Mouse (Mus musculus) lung, embryonic 16.5 days (tissue): ENCODE data around the gene Pan2. TPM values are rescaled to one million over a fixed set of nuclear protein-coding genes. Genes with fewer than 3 reads are reported as not detected.
"Not testable (repeated sequence)": the region's sequence is repeated elsewhere in the genome, so short reads cannot be mapped to it uniquely, and the experiment has no call there.

Experiments used
- ATAC-seq: fragments of 200-750 bp; cut with Nextera tagmentation; 2 replicates; pipeline ENCODE4 v1.8.0; 2017; ENCODE audit warnings: low read depth, mild to moderate bottlenecking, moderate library complexity
- H3K27ac ChIP-seq: fragments of 300-500 bp; sonication (generic); 2 replicates; pipeline ENCODE4 v1.5.1; 2014; ENCODE audit warnings: mild to moderate bottlenecking, control low read depth, low read length
- H3K27me3 ChIP-seq: fragments of 300-500 bp; sonication (generic); 2 replicates; pipeline ENCODE4 v1.6.1; 2014; ENCODE audit warnings: low read depth, low read length, mixed read lengths; ENCODE audit not compliant: control insufficient read depth, insufficient read depth
- H3K36me3 ChIP-seq: fragments of 300-500 bp; sonication (generic); 2 replicates; pipeline ENCODE4 v1.6.1; 2014; ENCODE audit warnings: low read length; ENCODE audit not compliant: control insufficient read depth, insufficient read depth
- H3K4me1 ChIP-seq: fragments of 300-500 bp; sonication (generic); replicated peaks from 2 replicates; pipeline ENCODE4 v1.6.1; 2014; ENCODE audit warnings: low read length, mixed read lengths; ENCODE audit not compliant: control insufficient read depth, insufficient read depth
- H3K4me2 ChIP-seq: fragments of 300-500 bp; sonication (generic); 2 replicates; pipeline ENCODE4 v1.6.1; 2014; ENCODE audit warnings: low read depth, low read length, control low read depth
- H3K4me3 ChIP-seq: fragments of 300-500 bp; sonication (generic); 2 replicates; pipeline ENCODE4 v1.5.1; 2014; ENCODE audit warnings: mild to moderate bottlenecking, low read length, control low read depth
- H3K9ac ChIP-seq: fragments of 300-500 bp; sonication (generic); 2 replicates; pipeline ENCODE4 v1.6.1; 2014; ENCODE audit warnings: low read length, control low read depth
- H3K9me3 ChIP-seq: fragments of 300-500 bp; sonication (generic); 2 replicates; pipeline ENCODE4 v1.6.1; 2016; ENCODE audit warnings: low read length; ENCODE audit not compliant: control insufficient read depth
- WGBS: fragments of 180-500 bp; shearing (Covaris S2); extraction: QIAGEN DNeasy Blood & Tissue Kit; methylation state at CpG from one replicate; pipeline ENCODE4 v1.1.7; 2014; 5-methylcytosine and 5-hydroxymethylcytosine counted together
- polyA plus RNA-seq: library from polyadenylated mRNA; unstranded; fragments of >200 nt; fragmentation: Nextera tagmentation; extraction: Ambion mirVana; gene quantifications from 2 replicates; pipeline ENCODE4 v1.2.1, GENCODE M21; 2015

Pan2 gene
- polyA plus RNA-seq, 1 experiment from 2014 or later, result 39.8 TPM

DNA sequence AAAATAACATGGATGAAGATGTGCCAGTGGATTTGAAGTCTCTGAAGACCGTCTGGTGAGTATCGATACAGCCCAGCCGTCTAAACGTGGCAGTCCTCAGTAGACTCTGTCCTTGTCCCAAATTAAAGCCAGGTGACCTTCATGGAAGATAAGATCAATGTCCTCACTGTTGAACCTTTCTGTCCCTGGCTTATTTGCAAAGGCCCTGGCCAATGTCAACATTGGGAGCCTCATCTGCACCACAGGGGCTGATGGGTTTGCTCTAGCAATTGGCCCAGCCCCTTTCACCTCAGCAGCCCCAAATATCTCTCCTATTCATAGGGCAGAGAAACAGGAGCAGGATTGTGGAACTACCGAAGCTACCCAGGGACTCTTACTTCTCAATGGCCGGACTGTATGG is 34.8 kb upstream of the Pan2 start, which contains the start of gene Apof:
Gene Apof, plus strand, starts transcription at position 301 of the 400 bp plus-strand sequence.
- ATAC-seq, result no peak
- Histone ChIP-seq H3K4me1 (0 out of 2 replicates have a peak, but pooled peaks cover 5% of the 10 kb centered on the region), H3K27ac (no peak within 1 kb of the TSS), H3K9me3 (no peaks in the 10 kb centered on the region), H3K36me3 (no peaks in the 10 kb centered on the region), H3K4me3 (no peak within 1 kb of the TSS), H3K9ac (no peak within 1 kb of the TSS), H3K4me2 (no peak within 1 kb of the TSS), H3K27me3 (no peaks in the 10 kb centered on the region)
- WGBS, result 57% methylated on average over 6 of the region's 6 CpGs

- 89% methylated on average over 16 of the region's 16 CpGs for WGBS
- H3K4me1 ChIP-seq, result 0 out of 2 replicates have a peak, but pooled peaks cover 5% of the 10 kb centered on the region
Measured at GRCm38 (mm10) chr10:128269206-128269910, 33.8 kb upstream of the Pan2 start.

DNA sequence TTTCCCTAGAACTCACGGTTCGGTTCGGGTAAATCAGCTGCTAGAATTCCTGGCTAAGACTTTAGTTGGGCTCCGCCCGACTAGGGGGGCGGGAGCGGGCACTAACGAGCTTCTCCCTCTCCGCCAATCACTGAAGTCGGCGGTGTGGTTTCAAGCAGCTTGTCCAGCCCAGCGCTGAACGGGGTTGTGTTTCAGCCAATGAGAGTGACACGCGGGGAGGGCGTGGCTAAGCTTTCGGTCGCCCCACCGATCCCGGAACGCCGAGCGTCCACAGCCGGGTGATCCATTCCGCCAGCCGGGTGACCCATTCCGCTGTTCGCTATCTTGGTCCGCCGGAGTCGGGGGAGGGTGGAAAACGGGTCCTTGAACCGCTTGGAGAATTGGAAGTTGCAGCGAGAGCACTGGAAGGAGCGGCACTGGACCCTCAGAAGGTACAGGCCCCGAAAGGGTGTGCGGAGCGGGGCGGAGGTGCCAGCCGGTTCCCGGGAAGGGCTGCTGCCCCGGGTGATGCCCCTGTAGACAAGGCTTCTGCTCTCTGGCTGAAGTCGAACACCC is 32.8 kb upstream of the Pan2 start, which contains the start of gene Stat2:
Gene Stat2, plus strand, starts transcription at position 273 of the 555 bp plus-strand sequence.
- Histone ChIP-seq H3K36me3 (no peaks in the 10 kb centered on the region), H3K9ac (peak within 1 kb of the TSS; percentile 75), H3K27ac (peak within 1 kb of the TSS; percentile 63), H3K4me3 (peak within 1 kb of the TSS; percentile 69), H3K4me2 (peak within 1 kb of the TSS; percentile 73), H3K4me1 (0 out of 2 replicates have a peak, but pooled peaks cover 5% of the 10 kb centered on the region), H3K9me3 (no peaks in the 10 kb centered on the region), H3K27me3 (no peaks in the 10 kb centered on the region)
- peak; percentile 100 for ATAC-seq
- WGBS, result under 1% methylated on average over 43 of the region's 43 CpGs

More at GRCm38 (mm10) chr10:128269206-128269910, 33.8 kb upstream of the Pan2 start:
- Histone ChIP-seq H3K27me3 (no peaks in the 10 kb centered on the region), H3K4me2 (peak overlapping the region; percentile 73), H3K4me3 (no peak overlapping the region), H3K27ac (no peak overlapping the region), H3K36me3 (no peaks in the 10 kb centered on the region), H3K9ac (peak overlapping the region; percentile 75; the same call in 1 of the 2 replicates), H3K9me3 (no peaks in the 10 kb centered on the region)
- ATAC-seq, result no peak

DNA sequence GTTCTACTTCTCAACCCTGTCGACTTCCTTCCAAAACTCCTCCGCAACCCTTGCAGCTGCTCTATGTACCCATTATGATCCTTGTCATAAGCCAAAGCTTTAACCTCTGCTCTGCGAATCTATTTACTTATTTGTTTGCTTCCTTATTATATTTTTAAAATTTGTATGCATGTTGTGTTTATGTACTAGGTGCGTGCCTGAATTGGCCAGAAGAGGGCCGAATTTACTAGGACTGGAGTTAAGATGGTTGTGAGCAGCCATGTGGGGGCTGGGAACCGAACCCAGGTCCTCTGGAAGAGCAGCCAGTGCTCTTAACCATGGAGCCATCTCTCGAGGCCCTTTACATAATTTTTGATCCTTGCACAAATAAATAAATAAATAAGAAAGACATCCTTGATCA is 32.3 kb upstream of the Pan2 start:
- Histone ChIP-seq H3K4me2 (peak overlapping the region; percentile 63), H3K27me3 (no peaks in the 10 kb centered on the region), H3K4me1 (0 out of 2 replicates have a peak, but pooled peaks cover 5% of the 10 kb centered on the region), H3K27ac (peak overlapping the region; percentile 63; the same call in 1 of the 2 replicates), H3K36me3 (no peaks in the 10 kb centered on the region), H3K4me3 (peak overlapping the region; percentile 69), H3K9ac (peak overlapping the region; percentile 74), H3K9me3 (no peaks in the 10 kb centered on the region)
- ATAC-seq, result no peak
- 34% methylated on average over 7 of the region's 7 CpGs for WGBS

DNA sequence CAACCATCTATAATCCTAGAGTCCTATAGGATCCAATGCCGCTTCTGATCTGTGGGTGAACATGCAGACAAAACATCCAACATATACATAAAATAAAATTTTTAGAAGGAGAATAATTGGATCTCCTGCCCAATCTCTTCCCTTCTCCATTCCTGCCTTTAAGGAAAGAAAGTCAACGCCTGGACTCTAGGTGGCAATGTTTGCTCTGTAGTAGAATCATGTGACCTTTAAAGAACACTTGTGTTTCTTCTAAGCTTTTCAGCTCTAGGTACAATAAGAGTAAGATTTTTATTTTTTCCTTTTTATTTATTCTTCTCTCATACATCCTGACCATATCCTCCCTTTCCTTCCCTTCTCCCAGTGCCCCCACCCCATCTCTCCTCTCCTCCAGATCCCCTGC is 31.3 kb upstream of the Pan2 start:
- 0 out of 2 replicates have a peak, but pooled peaks cover 5% of the 10 kb centered on the region for H3K4me1 ChIP-seq
- ATAC-seq, result no peak
- no peaks in the 10 kb centered on the region for H3K36me3 ChIP-seq
- H3K27ac ChIP-seq, result no peak overlapping the region
- no peak overlapping the region for H3K9ac ChIP-seq
- H3K4me2 ChIP-seq, result no peak overlapping the region
- no peaks in the 10 kb centered on the region for H3K9me3 ChIP-seq
- H3K4me3 ChIP-seq, result no peak overlapping the region
- H3K27me3 ChIP-seq, result no peaks in the 10 kb centered on the region
- WGBS, result 64% methylated on average over 2 of the region's 2 CpGs

- ATAC-seq, H3K9ac ChIP-seq, H3K27ac ChIP-seq, H3K9me3 ChIP-seq, H3K4me3 ChIP-seq, H3K36me3 ChIP-seq, H3K4me2 ChIP-seq, H3K27me3 ChIP-seq, H3K4me1 ChIP-seq: not testable (repeated sequence)
- WGBS, result 92% methylated on average over 4 of the region's 7 CpGs
Measured at GRCm38 (mm10) chr10:128272819-128273439, 30.2 kb upstream of the Pan2 start.

GRCm38 (mm10) chr10:128275374-128275773 is 27.8 kb upstream of the Pan2 start:
- H3K9ac ChIP-seq, H3K36me3 ChIP-seq, H3K4me1 ChIP-seq, H3K27me3 ChIP-seq, H3K4me3 ChIP-seq, H3K27ac ChIP-seq, H3K9me3 ChIP-seq, H3K4me2 ChIP-seq, ATAC-seq: not testable (repeated sequence)
- WGBS, result 91% methylated on average over 1 of the region's 1 CpGs

GRCm38 (mm10) chr10:128278158-128278557 is 25.0 kb upstream of the Pan2 start:
- no peak overlapping the region for H3K4me3 ChIP-seq
- H3K9me3 ChIP-seq, result no peaks in the 10 kb centered on the region
- ATAC-seq, result peak; percentile 11; the same call in 1 of the 2 replicates
- H3K4me1 ChIP-seq, result no peaks in the 10 kb centered on the region
- WGBS, result 63% methylated on average over 6 of the region's 6 CpGs
- no peaks in the 10 kb centered on the region for H3K27me3 ChIP-seq
- H3K4me2 ChIP-seq, result no peak overlapping the region
- H3K36me3 ChIP-seq, result peaks cover 22% of the 10 kb centered on the region
- no peak overlapping the region for H3K27ac ChIP-seq
- H3K9ac ChIP-seq, result no peak overlapping the region

GRCm38 (mm10) chr10:128280943-128281342 is 22.2 kb upstream of the Pan2 start:
- no peaks in the 10 kb centered on the region for H3K4me1 ChIP-seq
- WGBS, result 81% methylated on average over 6 of the region's 6 CpGs
- no peak overlapping the region for H3K9ac ChIP-seq
- no peak overlapping the region for H3K4me3 ChIP-seq
- no peak overlapping the region for H3K4me2 ChIP-seq
- no peak overlapping the region for H3K27ac ChIP-seq
- H3K27me3 ChIP-seq, result no peaks in the 10 kb centered on the region
- H3K36me3 ChIP-seq, result peaks cover 33% of the 10 kb centered on the region
- no peaks in the 10 kb centered on the region for H3K9me3 ChIP-seq
- no peak for ATAC-seq
